Mouse (Mus musculus) thymus, adult 2 months (tissue): ENCODE data around the gene Eya4.

ENCODE experiments used
- CTCF ChIP-seq: fragments of 200-500 bp; IDR thresholded peaks from 2 replicates; pipeline ENCODE4 v1.5.1; 2012; ENCODE audit warnings: mild to moderate bottlenecking, control low read depth, low read length, moderate library complexity, borderline replicate concordance; ENCODE audit not compliant: control insufficient read depth, poor library complexity, insufficient read depth; ENCODE audit errors: extremely low read depth
- POLR2A ChIP-seq: fragments of 200-500 bp; IDR thresholded peaks from 2 replicates; pipeline ENCODE4 v1.6.1; 2012; ENCODE audit warnings: mild to moderate bottlenecking, low read length, control low read depth, moderate library complexity; ENCODE audit not compliant: control insufficient read depth, poor library complexity, insufficient read depth; ENCODE audit errors: extremely low read depth

DNA sequence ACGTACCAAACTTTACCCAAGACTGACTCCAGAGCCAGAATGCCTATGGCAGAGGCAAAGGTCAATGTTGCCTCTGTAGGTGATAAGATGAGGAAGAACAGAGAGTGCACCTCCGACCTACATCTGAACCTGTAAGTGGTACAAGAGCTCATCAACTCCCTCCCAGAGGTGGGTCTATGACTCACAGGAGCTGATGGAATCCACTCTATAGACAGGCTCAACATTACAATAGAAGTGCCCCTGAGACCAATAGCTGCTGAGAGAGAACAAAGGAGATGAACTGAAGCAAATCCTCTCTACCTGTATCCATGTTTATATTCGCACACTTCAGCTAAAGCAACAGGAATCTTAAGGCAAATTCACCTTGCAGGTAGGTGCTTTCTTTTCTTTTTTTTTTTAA lies 73.2 kb downstream of the Eya4 start:
- no peak for TF ChIP-seq CTCF
- no peak for TF ChIP-seq POLR2A
